Mouse (Mus musculus) gastrocnemius, postnatal 14 days (tissue): ENCODE results near the gene Olfr456. TPM values are rescaled to one million over a fixed set of nuclear protein-coding genes. Genes with fewer than 3 reads are reported as not detected.
A peak's percentile ranks its signal among the peaks of the same experiment; 100 is the strongest.
"Not testable (repeated sequence)": the region's sequence is repeated elsewhere in the genome, so short reads cannot be mapped to it uniquely, and the experiment has no call there.

Experiments
- DNase-seq: peaks from one replicate; pipeline ENCODE4 v3.0.0; 2021; ENCODE audit warnings: mixed read lengths
- intact Hi-C: fragments of 180-260 bp; cut with DNase I; formaldehyde crosslinking; loops from one replicate; pipeline ENCODE4 v1.15.1; 2025; ENCODE audit warnings: low total_unique reads
- long read RNA-seq, 2 experiments: library from polyadenylated mRNA; stranded (forward); transcript quantifications; one replicate each; pipeline ENCODE4 v2.0.0; 2021
- total RNA-seq, 2 experiments: library from RNA; stranded (reverse); gene quantifications; 2 replicates each; pipeline ENCODE4 v1.2.3; 2021

Olfr456 gene
- not detected for total RNA-seq
- long read RNA-seq, experiment 1, result 0 reads
- long read RNA-seq, experiment 2, result 0 reads

GRCm38 (mm10) chr6:42487114-42487513, at the start of gene Olfr456:
Gene Olfr456, minus strand, starts transcription at chr6:42487214.
- DNase-seq, result no peak
- intact Hi-C loops, result no loop called here

GRCm38 (mm10) chr6:42513461-42513860, 26.4 kb upstream of the Olfr456 start:
- intact Hi-C loops, result no loop called here
- no peak for DNase-seq

- DNase-seq, result no peak
- intact Hi-C loops, result no loop called here
These were observed 22.3 kb upstream of the Olfr456 start for GRCm38 (mm10) chr6:42509311-42509710.

GRCm38 (mm10) chr6:42503478-42503877, 16.5 kb upstream of the Olfr456 start:
- peak; percentile 3 for DNase-seq
- intact Hi-C loops, result no loop called here

- intact Hi-C loops, result no loop called here
- DNase-seq, result no peak
These were observed 2.7 kb upstream of the Olfr456 start for GRCm38 (mm10) chr6:42489731-42490130.

GRCm38 (mm10) chr6:42484633-42485032, 2.4 kb downstream of the Olfr456 start:
- no peak for DNase-seq
- intact Hi-C loops, result no loop called here

- no peak for DNase-seq
- intact Hi-C loops, result no loop called here
These were observed 10.8 kb downstream of the Olfr456 start, which contains the start of gene Olfr457 for GRCm38 (mm10) chr6:42476235-42476634. Gene Olfr457, minus strand, starts transcription at chr6:42476335.

- intact Hi-C loops, DNase-seq: not testable (repeated sequence)
These were observed 15.7 kb downstream of the Olfr456 start for GRCm38 (mm10) chr6:42471298-42471697.

GRCm38 (mm10) chr6:42470542-42470941, 16.5 kb downstream of the Olfr456 start:
- no peak for DNase-seq
- intact Hi-C loops, result no loop called here

- DNase-seq, result no peak
- intact Hi-C loops, result no loop called here
These were observed 21.9 kb downstream of the Olfr456 start, which contains the start of gene Olfr458 for GRCm38 (mm10) chr6:42465096-42465495. Gene Olfr458, minus strand, starts transcription at chr6:42465196.

- DNase-seq, result no peak
- intact Hi-C loops, result no loop called here
These were observed 39.6 kb downstream of the Olfr456 start for GRCm38 (mm10) chr6:42447381-42447780.

GRCm38 (mm10) chr6:42444491-42444890, 42.5 kb downstream of the Olfr456 start:
- intact Hi-C loops, result no loop called here
- DNase-seq, result no peak

- intact Hi-C loops, result no loop called here
- no peak for DNase-seq
These were observed 45.6 kb downstream of the Olfr456 start for GRCm38 (mm10) chr6:42441395-42441794.

Other genes with a start within 250 kb of the Olfr456 start
- gene Gstk1, start 241.3 kb downstream of the Olfr456 start, total RNA-seq, result 10 to 100 TPM; 18.0 to 18.3 TPM
- gene Tmem139, start 225.2 kb downstream of the Olfr456 start, total RNA-seq, result not detected
- gene Casp2, start 222.2 kb downstream of the Olfr456 start, total RNA-seq, result 1 to 10 TPM; 6.7 to 7.6 TPM
- 10 to 100 TPM; 91.9 to 94.4 TPM for gene Clcn1, start 200.5 kb downstream of the Olfr456 start, total RNA-seq
- under 1 TPM; 0.60 to 0.80 TPM for gene Fam131b, start 162.6 kb downstream of the Olfr456 start, total RNA-seq
- gene Zyx, start 137.6 kb downstream of the Olfr456 start, total RNA-seq, result 10 to 100 TPM; 35.2 to 40.9 TPM
- under 1 TPM; 0.07 to 0.21 TPM for gene Epha1, start 113.9 kb downstream of the Olfr456 start, total RNA-seq
- gene Tas2r143, start 87.0 kb downstream of the Olfr456 start, total RNA-seq, result under 1 TPM in 1 of 2 experiments, not detected in 1; 0.44 TPM
- gene Tas2r135, start 81.8 kb downstream of the Olfr456 start, total RNA-seq, result not detected
- not detected for gene Tas2r126, start 52.7 kb downstream of the Olfr456 start, total RNA-seq
- not detected for gene Olfr458, start 22.0 kb downstream of the Olfr456 start, total RNA-seq
- not detected for gene Olfr457, start 10.9 kb downstream of the Olfr456 start, total RNA-seq
- not detected for gene Olfr455, start 60.4 kb upstream of the Olfr456 start, total RNA-seq
- not detected for gene Tcaf3, start 110.5 kb upstream of the Olfr456 start, total RNA-seq
- 1 to 10 TPM; 4.4 to 4.6 TPM for gene Tcaf2, start 158.0 kb upstream of the Olfr456 start, total RNA-seq
- gene Tcaf1, start 222.9 kb upstream of the Olfr456 start, total RNA-seq, result 10 to 100 TPM; 11.2 to 15.0 TPM